Mouse (Mus musculus) embryonic fibroblast, embryonic 13.5 days (primary cell): ENCODE data around the gene Casp9.

Source experiments
- CTCF ChIP-seq: IDR thresholded peaks from 2 replicates; pipeline ENCODE4 v1.5.1; 2011; ENCODE audit warnings: mild to moderate bottlenecking, control low read depth, low read length, moderate library complexity, borderline replicate concordance; ENCODE audit not compliant: insufficient read depth
- POLR2A ChIP-seq: IDR thresholded peaks from 2 replicates; pipeline ENCODE4 v1.6.1; 2011; ENCODE audit warnings: low read depth, mild to moderate bottlenecking, control low read depth, low read length, moderate library complexity

GRCm38 (mm10) chr4:141811375-141811774, 18.0 kb downstream of the Casp9 start:
- TF ChIP-seq CTCF = no peak
- TF ChIP-seq POLR2A = no peak
